Mouse (Mus musculus): ENCODE results near the gene Aadat. TPM values are rescaled to one million over a fixed set of nuclear protein-coding genes. Genes with fewer than 3 reads are reported as not detected.
"Not testable (repeated sequence)": the region's sequence is repeated elsewhere in the genome, so short reads cannot be mapped to it uniquely, and the experiment has no call there.

The Aadat gene
- polyA plus RNA-seq, 1 experiment from 2014 or later = 91.7 TPM

GRCm38 (mm10) chr8:60534945-60535344 lies 29.2 kb downstream of the Aadat start:
- Histone ChIP-seq H3K4me3 (ENCODE audit: low read length) (no peak overlapping the region), H3K36me3 (ENCODE audit: insufficient read depth, low read length) (0 out of 2 replicates have a peak, but pooled peaks cover 3% of the 10 kb centered on the region), H3K9me3 (ENCODE audit: low read length) (peaks cover 3% of the 10 kb centered on the region; the same call in 1 of the 2 replicates), H3K4me1 (ENCODE audit: insufficient read depth, low read length) (no peaks in the 10 kb centered on the region), H3K4me2 (replicated peaks; ENCODE audit: low read depth, low read length) (no peak overlapping the region), H3K9ac (replicated peaks; ENCODE audit: low read length) (no peak overlapping the region), H3K27ac (ENCODE audit: low read length) (no peak overlapping the region), H3K27me3 (ENCODE audit: insufficient read depth, low read length) (no peaks in the 10 kb centered on the region)
- no peak for ATAC-seq (ENCODE audit: low FRiP score, low TSS enrichment)
- 55% methylated on average over 2 of the region's 2 CpGs for WGBS

- H3K4me2 ChIP-seq (replicated peaks; ENCODE audit: low read depth, low read length) = no peak overlapping the region
- no peaks in the 10 kb centered on the region for H3K4me1 ChIP-seq (ENCODE audit: insufficient read depth, low read length)
- H3K36me3 ChIP-seq (ENCODE audit: insufficient read depth, low read length) = no peaks in the 10 kb centered on the region
- H3K27ac ChIP-seq (ENCODE audit: low read length) = no peak overlapping the region
- no peaks in the 10 kb centered on the region for H3K27me3 ChIP-seq (ENCODE audit: insufficient read depth, low read length)
- H3K9ac ChIP-seq (replicated peaks; ENCODE audit: low read length) = no peak overlapping the region
- ATAC-seq (ENCODE audit: low FRiP score, low TSS enrichment) = no peak
- no peak overlapping the region for H3K4me3 ChIP-seq (ENCODE audit: low read length)
- 81% methylated on average over 3 of the region's 3 CpGs for WGBS
- no peaks in the 10 kb centered on the region for H3K9me3 ChIP-seq (ENCODE audit: low read length)
Observed at GRCm38 (mm10) chr8:60566783-60567182, 61.1 kb downstream of the Aadat start.

GRCm38 (mm10) chr8:60577231-60577630 lies 71.5 kb downstream of the Aadat start:
- ATAC-seq (ENCODE audit: low FRiP score, low TSS enrichment) = no peak
- no peak overlapping the region for H3K4me2 ChIP-seq (replicated peaks; ENCODE audit: low read depth, low read length)
- H3K4me3 ChIP-seq (ENCODE audit: low read length) = no peak overlapping the region
- no peaks in the 10 kb centered on the region for H3K9me3 ChIP-seq (ENCODE audit: low read length)
- H3K9ac ChIP-seq (replicated peaks; ENCODE audit: low read length) = no peak overlapping the region
- WGBS = 50% methylated on average over 1 of the region's 1 CpGs
- H3K36me3 ChIP-seq (ENCODE audit: insufficient read depth, low read length) = no peaks in the 10 kb centered on the region
- peaks cover 3% of the 10 kb centered on the region; the same call in 1 of the 2 replicates for H3K4me1 ChIP-seq (ENCODE audit: insufficient read depth, low read length)
- no peak overlapping the region for H3K27ac ChIP-seq (ENCODE audit: low read length)
- no peaks in the 10 kb centered on the region for H3K27me3 ChIP-seq (ENCODE audit: insufficient read depth, low read length)

- H3K4me1 ChIP-seq (ENCODE audit: insufficient read depth, low read length) = no peaks in the 10 kb centered on the region
- WGBS = 61% methylated on average over 2 of the region's 2 CpGs
- no peak overlapping the region for H3K4me3 ChIP-seq (ENCODE audit: low read length)
- H3K27me3 ChIP-seq (ENCODE audit: insufficient read depth, low read length) = no peaks in the 10 kb centered on the region
- no peaks in the 10 kb centered on the region for H3K36me3 ChIP-seq (ENCODE audit: insufficient read depth, low read length)
- no peak for ATAC-seq (ENCODE audit: low FRiP score, low TSS enrichment)
- no peak overlapping the region for H3K27ac ChIP-seq (ENCODE audit: low read length)
- no peak overlapping the region for H3K9ac ChIP-seq (replicated peaks; ENCODE audit: low read length)
- no peak overlapping the region for H3K4me2 ChIP-seq (replicated peaks; ENCODE audit: low read depth, low read length)
- H3K9me3 ChIP-seq (ENCODE audit: low read length) = no peaks in the 10 kb centered on the region
Observed at GRCm38 (mm10) chr8:60583369-60583768, 77.6 kb downstream of the Aadat start.

GRCm38 (mm10) chr8:60591352-60592105 lies 85.8 kb downstream of the Aadat start:
- H3K4me2 ChIP-seq (replicated peaks; ENCODE audit: low read depth, low read length); H3K9ac ChIP-seq (replicated peaks; ENCODE audit: low read length); ATAC-seq (ENCODE audit: low FRiP score, low TSS enrichment); H3K4me1 ChIP-seq (ENCODE audit: insufficient read depth, low read length); H3K27ac ChIP-seq (ENCODE audit: low read length); H3K4me3 ChIP-seq (ENCODE audit: low read length); H3K9me3 ChIP-seq (ENCODE audit: low read length); H3K36me3 ChIP-seq (ENCODE audit: insufficient read depth, low read length); H3K27me3 ChIP-seq (ENCODE audit: insufficient read depth, low read length): not testable (repeated sequence)
- WGBS = 90% methylated on average over 29 of the region's 29 CpGs

GRCm38 (mm10) chr8:60594761-60595160 lies 89.0 kb downstream of the Aadat start:
- WGBS = 66% methylated on average over 3 of the region's 3 CpGs
- no peak for ATAC-seq (ENCODE audit: low FRiP score, low TSS enrichment)
- no peak overlapping the region for H3K9ac ChIP-seq (replicated peaks; ENCODE audit: low read length)

More at GRCm38 (mm10) chr8:60594761-60595160, 89.0 kb downstream of the Aadat start:
- Histone ChIP-seq H3K27ac (ENCODE audit: low read length) (no peak overlapping the region), H3K4me3 (ENCODE audit: low read length) (no peak overlapping the region), H3K9me3 (ENCODE audit: low read length) (no peaks in the 10 kb centered on the region), H3K4me1 (ENCODE audit: insufficient read depth, low read length) (no peaks in the 10 kb centered on the region), H3K27me3 (ENCODE audit: insufficient read depth, low read length) (no peaks in the 10 kb centered on the region), H3K36me3 (ENCODE audit: insufficient read depth, low read length) (no peaks in the 10 kb centered on the region), H3K4me2 (replicated peaks; ENCODE audit: low read depth, low read length) (no peak overlapping the region)

Other genes with a start within 250 kb of the Aadat start
- 1.7 and 2.1 TPM in 2 replicates for gene Gm10283, start 2.7 kb upstream of the Aadat start, polyA plus RNA-seq (2015; fragmentation: Nextera tagmentation; extraction: Ambion mirVana)
- gene Mfap3l, start 126.9 kb downstream of the Aadat start, polyA plus RNA-seq (2015; fragmentation: Nextera tagmentation; extraction: Ambion mirVana) = 6.5 and 6.8 TPM in 2 replicates

All from kidney, embryonic 16.5 days (tissue).